In the genomic region with DNA sequence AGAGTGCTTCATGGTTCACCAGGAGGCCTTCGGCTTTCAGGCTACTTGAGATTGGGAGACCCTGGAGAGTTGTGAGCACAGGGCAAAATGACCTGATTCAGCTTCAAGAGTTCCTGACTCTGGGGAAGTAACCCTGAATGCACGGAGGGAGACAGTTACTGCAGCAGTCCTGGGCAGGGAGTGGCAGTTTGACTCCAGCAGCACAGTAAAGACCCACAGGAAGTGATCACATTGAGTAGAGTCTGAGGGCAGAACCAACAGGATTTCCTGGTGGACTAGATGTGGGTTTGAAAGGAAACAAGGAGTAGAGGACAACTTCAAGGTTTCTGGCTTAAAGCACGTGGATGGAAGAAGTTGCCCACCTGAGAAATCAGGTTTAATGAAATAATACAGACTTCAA, we compare ENCODE assay signal across 13 mouse cellular contexts.
DNase-seq lines count a peak whose midpoint lies in the region; ATAC-seq lines count a peak whose summit lies in the region.
"Had no signal": no experiment of that assay in that cellular context is flagged by ENCODE, and none has a peak within 500 bp of the region (broad histone marks: within the 10 kb centered on the region; RNA-seq: fewer than 3 reads in every experiment).

No protein-coding gene starts in this region.

- H3K4me2 ChIP-seq in liver, embryonic 12.5 days: no peak overlapping the region
- no peak overlapping the region for H3K4me2 ChIP-seq in liver, embryonic 11.5 days
- H3K4me2 ChIP-seq in midbrain, embryonic 16.5 days (ENCODE audit: low read length): no peak overlapping the region
- H3K4me2 ChIP-seq: embryonic facial prominence, embryonic 15.5 days; forebrain, embryonic 15.5 days had no signal

- no peaks in the 10 kb centered on the region for H3K9me3 ChIP-seq in liver, embryonic 12.5 days (replicated peaks)
- no peaks in the 10 kb centered on the region for H3K9me3 ChIP-seq in liver, embryonic 11.5 days (ENCODE audit: control insufficient read depth, low read length)
- no peaks in the 10 kb centered on the region for H3K9me3 ChIP-seq in midbrain, embryonic 16.5 days (replicated peaks; ENCODE audit: control insufficient read depth, low read length, poor library complexity, severe bottlenecking)
- H3K9me3 ChIP-seq: embryonic facial prominence, embryonic 15.5 days; forebrain, embryonic 15.5 days had no signal

- WGBS in liver, embryonic 12.5 days (ENCODE audit: insufficient replicate concordance): 30% methylated on average over 3 of the region's 3 CpGs
- WGBS in liver, embryonic 11.5 days: 46% methylated on average over 3 of the region's 3 CpGs
- 81% methylated on average over 3 of the region's 3 CpGs for WGBS in midbrain, embryonic 16.5 days

- 0 out of 2 replicates have a peak, but pooled peaks have one; percentile 32 for ATAC-seq in liver, embryonic 12.5 days
- ATAC-seq in liver, embryonic 11.5 days (replicated peaks; ENCODE audit: low FRiP score): no peak; the same call in 1 of the 2 replicates
- ATAC-seq in CD4-positive, CD25-positive, alpha-beta regulatory T cell, adult 4 months: peak; percentile 96
- peak; percentile 94 to 95 for ATAC-seq in hematopoietic stem cell, adult 5-6 weeks (replicated peaks in 1 of 2; ENCODE audit: insufficient read depth in 1 of 2, low FRiP score in 2 of 2, low TSS enrichment in 1 of 2, low read depth in 1 of 2, poor library complexity in 2 of 2, severe bottlenecking in 2 of 2)
- peak; percentile 69; the same call in 1 of the 2 replicates for ATAC-seq in neutrophil, adult 5-6 weeks (ENCODE audit: extremely low read depth, insufficient number of reproducible peaks, low FRiP score, poor library complexity, severe bottlenecking)
- no peak for ATAC-seq in midbrain, embryonic 16.5 days
- ATAC-seq: forebrain, embryonic 15.5 days had no signal

- no peak overlapping the region for H3K4me3 ChIP-seq in liver, embryonic 12.5 days
- H3K4me3 ChIP-seq in liver, embryonic 11.5 days (ENCODE audit: low read depth, low read length): no peak overlapping the region
- no peak overlapping the region for H3K4me3 ChIP-seq in midbrain, embryonic 16.5 days (ENCODE audit: low read depth, low read length)
- H3K4me3 ChIP-seq: embryonic facial prominence, embryonic 15.5 days; forebrain, embryonic 15.5 days had no signal

- H3K36me3 ChIP-seq in liver, embryonic 12.5 days: no peaks in the 10 kb centered on the region
- H3K36me3 ChIP-seq in liver, embryonic 11.5 days (ENCODE audit: control insufficient read depth, insufficient read depth, low read length): no peaks in the 10 kb centered on the region
- H3K36me3 ChIP-seq in midbrain, embryonic 16.5 days (ENCODE audit: control insufficient read depth, insufficient read depth, low read length): no peaks in the 10 kb centered on the region
- H3K36me3 ChIP-seq: embryonic facial prominence, embryonic 15.5 days; forebrain, embryonic 15.5 days had no signal

- no peak overlapping the region for H3K27ac ChIP-seq in liver, embryonic 12.5 days
- no peak overlapping the region for H3K27ac ChIP-seq in liver, embryonic 11.5 days (ENCODE audit: low read depth, low read length)
- H3K27ac ChIP-seq in midbrain, embryonic 16.5 days (ENCODE audit: low read length): no peak overlapping the region
- H3K27ac ChIP-seq: embryonic facial prominence, embryonic 15.5 days; forebrain, embryonic 15.5 days had no signal

- H3K9ac ChIP-seq in liver, embryonic 12.5 days: no peak overlapping the region
- no peak overlapping the region for H3K9ac ChIP-seq in liver, embryonic 11.5 days (ENCODE audit: low read depth, low read length)
- H3K9ac ChIP-seq in midbrain, embryonic 16.5 days (ENCODE audit: low read depth, low read length): no peak overlapping the region
- H3K9ac ChIP-seq: embryonic facial prominence, embryonic 15.5 days; forebrain, embryonic 15.5 days had no signal

- no peak for DNase-seq in liver, embryonic 11.5 days (ENCODE audit: low spot score)
- DNase-seq in embryo, embryonic 11 days: no peak
- no peak for DNase-seq in cerebellum, adult 11 months
- DNase-seq: cerebellum, adult 9-11 months; gastrocnemius, postnatal 36 days; kidney, adult 8-10 months had no signal

- 0 out of 2 replicates have a peak, but pooled peaks cover 2% of the 10 kb centered on the region for H3K4me1 ChIP-seq in liver, embryonic 12.5 days
- no peaks in the 10 kb centered on the region for H3K4me1 ChIP-seq in liver, embryonic 11.5 days (replicated peaks; ENCODE audit: control insufficient read depth, insufficient read depth, low read length)
- H3K4me1 ChIP-seq in midbrain, embryonic 16.5 days (ENCODE audit: control insufficient read depth, insufficient read depth, low read length): no peaks in the 10 kb centered on the region

- no peaks in the 10 kb centered on the region for H3K27me3 ChIP-seq in liver, embryonic 12.5 days (replicated peaks)
- H3K27me3 ChIP-seq in liver, embryonic 11.5 days (replicated peaks; ENCODE audit: control insufficient read depth, insufficient read depth, low read length): no peaks in the 10 kb centered on the region
- no peaks in the 10 kb centered on the region for H3K27me3 ChIP-seq in midbrain, embryonic 16.5 days (ENCODE audit: control insufficient read depth, insufficient read depth, low read depth, low read length)
- H3K27me3 ChIP-seq: embryonic facial prominence, embryonic 15.5 days; forebrain, embryonic 15.5 days had no signal

Comparison
In these comparisons a context has a peak if more than half of its experiments do, and no peak if none do; other contexts are left out.
1. ATAC-seq: peak in liver, embryonic 12.5 days (single experiment), CD4-positive, CD25-positive, alpha-beta regulatory T cell, adult 4 months (single experiment), hematopoietic stem cell, adult 5-6 weeks (2 of 2) and neutrophil, adult 5-6 weeks (single experiment); none in liver, embryonic 11.5 days (single experiment) and midbrain, embryonic 16.5 days (single experiment).